ENCODE assay signal across 10 mouse cellular contexts in the genomic region with DNA sequence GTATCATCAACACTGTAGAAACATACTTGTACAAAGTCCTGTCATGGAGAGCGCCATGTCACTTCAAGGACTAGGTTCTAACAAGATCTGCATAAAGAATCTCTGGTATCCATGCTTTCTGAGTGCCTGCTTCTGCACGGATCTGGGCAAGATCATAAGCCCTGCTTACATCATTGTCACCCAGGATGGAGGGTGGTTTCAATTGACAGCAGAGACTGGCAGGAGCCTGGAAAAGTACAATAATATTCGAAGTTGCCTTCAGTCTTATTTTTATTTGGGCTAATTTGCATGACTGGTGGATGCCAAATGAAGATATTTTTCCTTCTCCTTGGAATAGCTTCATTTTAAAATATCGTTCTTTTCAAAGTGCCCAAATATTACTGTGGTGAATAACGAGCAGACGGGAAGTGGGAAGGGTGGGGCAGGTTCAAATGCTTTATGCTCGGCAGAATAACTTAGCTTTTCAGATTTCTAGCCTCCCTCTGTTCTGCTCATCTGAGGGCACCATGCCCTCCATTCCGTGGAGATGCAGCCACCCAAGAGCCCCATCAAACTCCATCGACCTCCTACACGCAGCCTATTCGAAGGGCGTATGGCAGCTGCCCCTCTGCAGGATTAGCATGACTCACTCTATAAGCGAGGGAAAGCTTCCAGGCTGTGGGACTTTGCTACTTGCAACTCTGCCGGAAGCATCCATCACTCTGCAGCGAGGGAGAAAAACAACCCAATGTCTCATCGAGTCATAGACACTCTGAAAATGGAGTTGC.
DNase-seq lines count a peak whose midpoint lies in the region; ATAC-seq and TF ChIP-seq lines count a peak whose summit lies in the region.
"Had no signal": no experiment of that assay in that cellular context is flagged by ENCODE, and none has a peak within 500 bp of the region (broad histone marks: within the 10 kb centered on the region; RNA-seq: fewer than 3 reads in every experiment).

No protein-coding gene starts in this region.

- H3K4me1 ChIP-seq in heart, postnatal 0 days (ENCODE audit: control insufficient read depth, insufficient read depth): peaks cover 13% of the 10 kb centered on the region
- peaks cover 7% of the 10 kb centered on the region for H3K4me1 ChIP-seq in cortical plate, adult 2 months (ENCODE audit: control insufficient read depth, insufficient read depth, low read length)

- TF ChIP-seq CTCF in heart, postnatal 0 days (IDR thresholded peaks at IDR 0.05; ENCODE audit: low read depth): no peak
- no peak for TF ChIP-seq CTCF in cortical plate, adult 2 months (IDR thresholded peaks at IDR 0.05; ENCODE audit: extremely low read depth, insufficient read depth, low read length)

- H3K9ac ChIP-seq in heart, postnatal 0 days (replicated peaks; ENCODE audit: low read depth, low read length): no peak overlapping the region
- H3K9ac ChIP-seq: hindbrain, embryonic 13.5 days had no signal

- H3K36me3 ChIP-seq in heart, postnatal 0 days (replicated peaks; ENCODE audit: control insufficient read depth, insufficient read depth, low read length): no peaks in the 10 kb centered on the region
- H3K36me3 ChIP-seq: hindbrain, embryonic 13.5 days had no signal

- no peak for DNase-seq in heart, postnatal 0 days (ENCODE audit: low spot score)
- no peak for DNase-seq in heart, postnatal 36 days
- peak; percentile 74 for DNase-seq in layer of hippocampus, adult 11-12 months (ENCODE audit: low spot score)
- DNase-seq in left cerebral cortex, postnatal 36 days (ENCODE audit: low spot score in 2 of 2): peak; percentile 75 to 86
- DNase-seq in urinary bladder, adult 18-20 months (ENCODE audit: low spot score in 2 of 2): no peak
- no peak for DNase-seq in cerebellum, adult 11-12 months
- DNase-seq: adrenal gland, postnatal 36 days; kidney, postnatal 4 days had no signal

- no peak overlapping the region for H3K4me3 ChIP-seq in heart, postnatal 0 days (ENCODE audit: low read depth, low read length)
- H3K4me3 ChIP-seq in cortical plate, adult 2 months (ENCODE audit: insufficient read depth, low read length): no peak overlapping the region
- H3K4me3 ChIP-seq: hindbrain, embryonic 13.5 days had no signal

- TF ChIP-seq EP300 in heart, postnatal 0 days (IDR thresholded peaks at IDR 0.05; ENCODE audit: low read depth): no peak

- ATAC-seq in heart, postnatal 0 days (ENCODE audit: insufficient read depth, low read depth): no peak

- H3K27ac ChIP-seq in heart, postnatal 0 days (ENCODE audit: low read depth): peak overlapping the region; percentile 69
- peak overlapping the region; percentile 96 for H3K27ac ChIP-seq in cortical plate, adult 2 months (ENCODE audit: insufficient read depth, low read length)
- H3K27ac ChIP-seq: hindbrain, embryonic 13.5 days had no signal

- intact Hi-C loops in heart, postnatal 36 days (cut with DNase I): loop anchor here (5.0 kb wide), 1 partner anchor 441 kb away; no protein-coding TSS in a partner anchor
- intact Hi-C loops in left cerebral cortex, postnatal 36 days (cut with DNase I): loop anchor here (1.0 to 2.0 kb wide), 2 partner anchors 58 to 103 kb away; no protein-coding TSS in a partner anchor

- H3K27me3 ChIP-seq in heart, postnatal 0 days (ENCODE audit: control insufficient read depth, insufficient read depth, low read length): no peaks in the 10 kb centered on the region
- H3K27me3 ChIP-seq: hindbrain, embryonic 13.5 days had no signal

- WGBS in heart, postnatal 0 days: 66% methylated on average over 16 of the region's 16 CpGs

- no peak overlapping the region for H3K4me2 ChIP-seq in heart, postnatal 0 days (ENCODE audit: low read depth, low read length)
- H3K4me2 ChIP-seq: hindbrain, embryonic 13.5 days had no signal

- TF ChIP-seq POLR2A in cortical plate, adult 2 months (IDR thresholded peaks at IDR 0.05; ENCODE audit: extremely low read depth, insufficient read depth, low read length): no peak

- H3K9me3 ChIP-seq in heart, postnatal 0 days (replicated peaks; ENCODE audit: control insufficient read depth, low read length): no peaks in the 10 kb centered on the region
- H3K9me3 ChIP-seq: hindbrain, embryonic 13.5 days had no signal

Comparison
In these comparisons a context has a peak if more than half of its experiments do, and no peak if none do; other contexts are left out.
1. DNase-seq: peak in layer of hippocampus, adult 11-12 months (single experiment) and left cerebral cortex, postnatal 36 days (2 of 2); none in heart, postnatal 0 days (single experiment), heart, postnatal 36 days (0 of 2), urinary bladder, adult 18-20 months (0 of 2) and cerebellum, adult 11-12 months (single experiment).